ENCODE assay signal across 8 mouse cellular contexts in genomic region chr13:114757459-114757858, GRCm38 (mm10).
DNase-seq lines count a peak whose midpoint lies in the region.

No protein-coding gene starts in this region.

- no peaks in the 10 kb centered on the region for H3K9me3 ChIP-seq in heart, embryonic 10.5 days

- H3K27ac ChIP-seq in heart, embryonic 10.5 days: no peak overlapping the region

- H3K27me3 ChIP-seq in heart, embryonic 10.5 days (ENCODE audit: insufficient read depth, poor library complexity, severe bottlenecking): no peaks in the 10 kb centered on the region

- no peaks in the 10 kb centered on the region for H3K36me3 ChIP-seq in heart, embryonic 10.5 days

- no peak overlapping the region for H3K4me3 ChIP-seq in heart, embryonic 10.5 days

- DNase-seq in heart, adult 8-10 months (ENCODE audit: low spot score): peak; percentile 6
- no peak for DNase-seq in heart, embryonic 10.5 days (ENCODE audit: low spot score)
- DNase-seq in 3134 (ENCODE audit: extremely low read depth, insufficient read length, low spot score) (peak; percentile 7), ZHBTc4 (ENCODE audit: low read depth, low spot score) (peak; percentile 3)
- DNase-seq in heart, postnatal 14 days: peak; percentile 11 to 21
- peak; percentile 9 to 52 for DNase-seq in left cerebral cortex, postnatal 25 days (ENCODE audit: low spot score in 2 of 2)
- DNase-seq in spleen, postnatal 36 days (ENCODE audit: low spot score in 2 of 2): no peak
- no peak for DNase-seq in cerebellum, adult 9-10 months

- no peaks in the 10 kb centered on the region for H3K4me1 ChIP-seq in heart, embryonic 10.5 days

- intact Hi-C loops in heart, postnatal 14 days (cut with DNase I): loop anchor here (5.0 to 10.0 kb wide), 3 partner anchors 293 to 883 kb away; no protein-coding TSS in a partner anchor
- intact Hi-C loops in left cerebral cortex, postnatal 25 days (cut with DNase I): loop anchor here (5.0 kb wide), 2 partner anchors 680 to 880 kb away; no protein-coding TSS in a partner anchor

Comparison
In these comparisons a context has a peak if more than half of its experiments do, and no peak if none do; other contexts are left out.
1. DNase-seq: peak in heart, adult 8-10 months (single experiment), 3134 (single experiment), ZHBTc4 (single experiment), heart, postnatal 14 days (2 of 2) and left cerebral cortex, postnatal 25 days (2 of 2); none in heart, embryonic 10.5 days (single experiment), spleen, postnatal 36 days (0 of 2) and cerebellum, adult 9-10 months (single experiment).